In genomic region chr5:45406129-45406528, GRCm38 (mm10) we compare ENCODE assay signal across 26 mouse cellular contexts. TPM values are rescaled to one million over a fixed set of nuclear protein-coding genes. Genes with fewer than 3 reads are reported as not detected.
DNase-seq lines count a peak whose midpoint lies in the region; ATAC-seq lines count a peak whose summit lies in the region.
"Had no signal": no experiment of that assay in that cellular context is flagged by ENCODE, and none has a peak within 500 bp of the region (broad histone marks: within the 10 kb centered on the region; RNA-seq: fewer than 3 reads in every experiment).

No protein-coding gene starts in this region.

- H3K9me3 ChIP-seq in liver, embryonic 16.5 days (replicated peaks; ENCODE audit: control insufficient read depth, low read length) = no peaks in the 10 kb centered on the region
- H3K9me3 ChIP-seq in forebrain, embryonic 14.5 days (replicated peaks; ENCODE audit: control insufficient read depth, low read length) = no peaks in the 10 kb centered on the region
- H3K9me3 ChIP-seq in midbrain, embryonic 13.5 days = no peaks in the 10 kb centered on the region
- H3K9me3 ChIP-seq: embryonic facial prominence, embryonic 13.5 days; embryonic facial prominence, embryonic 15.5 days; forebrain, embryonic 10.5 days; forebrain, embryonic 12.5 days; forebrain, embryonic 15.5 days had no signal

- DNase-seq in liver = no peak
- peak; percentile 76 for DNase-seq in 416B (ENCODE audit: low read depth)
- peak; percentile 97 for DNase-seq in MEL-GATA-1-ER (ENCODE audit: extremely low read depth, low read depth)
- no peak for DNase-seq in forebrain, embryonic 14.5 days (ENCODE audit: low spot score)
- DNase-seq in adrenal gland, adult 8-10 months = no peak
- DNase-seq: adrenal gland, adult 2 months; adrenal gland, postnatal 14 days; adrenal gland, postnatal 36 days; cerebellum, adult 11-12 months; cerebellum, adult 2 months; cerebellum, adult 9-10 months; cerebellum, postnatal 10 days; cerebellum, postnatal 25 days; embryo, embryonic 11 days; forebrain, postnatal 0 days had no signal

- ATAC-seq in liver, embryonic 16.5 days (ENCODE audit: low read depth) = peak; percentile 45; the same call in 1 of the 2 replicates
- peak; percentile 94 for ATAC-seq in megakaryocyte progenitor cell, adult 5-6 weeks (replicated peaks; ENCODE audit: poor library complexity)
- no peak for ATAC-seq in forebrain, embryonic 14.5 days
- no peak for ATAC-seq in midbrain, embryonic 13.5 days
- ATAC-seq: forebrain, embryonic 15.5 days; forebrain, postnatal 0 days had no signal

- H3K4me2 ChIP-seq in liver, embryonic 16.5 days (ENCODE audit: low read depth, low read length) = no peak overlapping the region
- H3K4me2 ChIP-seq in forebrain, embryonic 14.5 days (ENCODE audit: low read length) = no peak overlapping the region
- no peak overlapping the region for H3K4me2 ChIP-seq in midbrain, embryonic 13.5 days (replicated peaks)
- H3K4me2 ChIP-seq: embryonic facial prominence, embryonic 13.5 days; embryonic facial prominence, embryonic 15.5 days; forebrain, embryonic 12.5 days; forebrain, embryonic 15.5 days had no signal

- H3K27ac ChIP-seq in liver, embryonic 16.5 days (ENCODE audit: low read length) = no peak overlapping the region
- H3K27ac ChIP-seq in forebrain, embryonic 14.5 days (ENCODE audit: low read depth, low read length) = no peak overlapping the region
- no peak overlapping the region for H3K27ac ChIP-seq in midbrain, embryonic 13.5 days
- H3K27ac ChIP-seq: embryonic facial prominence, embryonic 13.5 days; embryonic facial prominence, embryonic 15.5 days; forebrain, embryonic 10.5 days; forebrain, embryonic 12.5 days; forebrain, embryonic 15.5 days had no signal

- no peak overlapping the region for H3K9ac ChIP-seq in liver, embryonic 16.5 days (ENCODE audit: low read depth, low read length)
- no peak overlapping the region for H3K9ac ChIP-seq in forebrain, embryonic 14.5 days (ENCODE audit: low read length)
- no peak overlapping the region for H3K9ac ChIP-seq in midbrain, embryonic 13.5 days (replicated peaks)
- H3K9ac ChIP-seq: embryonic facial prominence, embryonic 13.5 days; embryonic facial prominence, embryonic 15.5 days; forebrain, embryonic 12.5 days; forebrain, embryonic 15.5 days; forebrain, postnatal 0 days had no signal

- no peaks in the 10 kb centered on the region for H3K27me3 ChIP-seq in liver, embryonic 16.5 days (ENCODE audit: control insufficient read depth, insufficient read depth, low read depth, low read length)
- H3K27me3 ChIP-seq in forebrain, embryonic 14.5 days (replicated peaks; ENCODE audit: control insufficient read depth, insufficient read depth, low read length) = no peaks in the 10 kb centered on the region
- H3K27me3 ChIP-seq in midbrain, embryonic 13.5 days = no peaks in the 10 kb centered on the region
- H3K27me3 ChIP-seq: embryonic facial prominence, embryonic 13.5 days; embryonic facial prominence, embryonic 15.5 days; forebrain, embryonic 12.5 days; forebrain, embryonic 15.5 days had no signal

- no peaks in the 10 kb centered on the region for H3K4me1 ChIP-seq in liver, embryonic 16.5 days (ENCODE audit: control insufficient read depth, low read depth, low read length)
- H3K4me1 ChIP-seq in forebrain, embryonic 14.5 days (ENCODE audit: control insufficient read depth, insufficient read depth, low read length) = no peaks in the 10 kb centered on the region
- H3K4me1 ChIP-seq in midbrain, embryonic 13.5 days (replicated peaks) = no peaks in the 10 kb centered on the region
- H3K4me1 ChIP-seq: embryonic facial prominence, embryonic 13.5 days; embryonic facial prominence, embryonic 15.5 days; forebrain, embryonic 12.5 days; forebrain, embryonic 15.5 days had no signal

- no peak overlapping the region for H3K4me3 ChIP-seq in liver, embryonic 16.5 days (ENCODE audit: low read depth, low read length)
- no peak overlapping the region for H3K4me3 ChIP-seq in forebrain, embryonic 14.5 days (ENCODE audit: low read depth, low read length)
- no peak overlapping the region for H3K4me3 ChIP-seq in midbrain, embryonic 13.5 days (replicated peaks)
- H3K4me3 ChIP-seq: embryonic facial prominence, embryonic 13.5 days; embryonic facial prominence, embryonic 15.5 days; erythroblast, embryonic 14.5 days; forebrain, embryonic 10.5 days; forebrain, embryonic 12.5 days; forebrain, embryonic 15.5 days had no signal

- 37% methylated on average over 2 of the region's 2 CpGs for WGBS in liver, embryonic 16.5 days (ENCODE audit: insufficient replicate concordance)
- 75% methylated on average over 2 of the region's 2 CpGs for WGBS in forebrain, embryonic 14.5 days
- WGBS in midbrain, embryonic 13.5 days = 80% methylated on average over 2 of the region's 2 CpGs

- H3K36me3 ChIP-seq in liver, embryonic 16.5 days (ENCODE audit: control insufficient read depth, insufficient read depth) = no peaks in the 10 kb centered on the region
- no peaks in the 10 kb centered on the region for H3K36me3 ChIP-seq in forebrain, embryonic 14.5 days (ENCODE audit: control insufficient read depth, insufficient read depth, low read length)
- no peaks in the 10 kb centered on the region for H3K36me3 ChIP-seq in midbrain, embryonic 13.5 days
- H3K36me3 ChIP-seq: embryonic facial prominence, embryonic 13.5 days; embryonic facial prominence, embryonic 15.5 days; forebrain, embryonic 10.5 days; forebrain, embryonic 12.5 days; forebrain, embryonic 15.5 days had no signal

RNA-seq across cellular contexts. Expression of gene Qdpr, which starts 43.9 kb away (rescaled TPM):
- polyA plus RNA-seq in liver, embryonic 16.5 days (2015; fragmentation: Nextera tagmentation; extraction: Ambion mirVana) = 103 and 113 TPM in 2 replicates
- 121 and 133 TPM in 2 replicates for total RNA-seq in megakaryocyte progenitor cell, adult 5-6 weeks (2015)
- total RNA-seq in megakaryocyte progenitor cell, adult 5-6 weeks (2017) = 39.5 and 52.2 TPM in 2 replicates
- polyA plus RNA-seq in forebrain, embryonic 14.5 days (2014; fragmentation: Nextera tagmentation; extraction: Ambion mirVana) = 90.2 and 91.3 TPM in 2 replicates
- total RNA-seq in adrenal gland, adult 8-10 months (2022) = 100 to 1,000 TPM; 112 to 136 (median 124) TPM
- polyA plus RNA-seq in midbrain, embryonic 13.5 days (2015; fragmentation: Nextera tagmentation; extraction: Ambion mirVana) = 116 and 119 TPM in 2 replicates

RNA-seq across cellular contexts. Expression of gene Clrn2, which starts 47.4 kb away (rescaled TPM):
- polyA plus RNA-seq in liver, embryonic 16.5 days (2015; fragmentation: Nextera tagmentation; extraction: Ambion mirVana) = not detected in 2 replicates
- total RNA-seq in megakaryocyte progenitor cell, adult 5-6 weeks (2015) = not detected in 2 replicates
- not detected in 2 replicates for total RNA-seq in megakaryocyte progenitor cell, adult 5-6 weeks (2017)
- not detected in 2 replicates for polyA plus RNA-seq in forebrain, embryonic 14.5 days (2014; fragmentation: Nextera tagmentation; extraction: Ambion mirVana)
- total RNA-seq in adrenal gland, adult 8-10 months (2022) = not detected
- polyA plus RNA-seq in midbrain, embryonic 13.5 days (2015; fragmentation: Nextera tagmentation; extraction: Ambion mirVana) = 0.64 TPM in 1 of 2 replicates, not detected in the other
- total RNA-seq: adrenal gland, adult 2 months; adrenal gland, postnatal 14 days; adrenal gland, postnatal 36 days; ES-E14; forebrain, postnatal 0 days had no signal
- polyA plus RNA-seq: adrenal gland, adult 2 months; C2C12; cerebellum, adult 2 months; embryonic facial prominence, embryonic 13.5 days; erythroblast, embryonic 14.5 days; forebrain, embryonic 12.5 days; forebrain, postnatal 0 days had no signal

Comparison
In these comparisons a context has a peak if more than half of its experiments do, and no peak if none do; other contexts are left out.
1. ATAC-seq: peak in liver, embryonic 16.5 days (single experiment) and megakaryocyte progenitor cell, adult 5-6 weeks (single experiment); none in forebrain, embryonic 14.5 days (single experiment) and midbrain, embryonic 13.5 days (single experiment).
2. DNase-seq: peak in 416B (single experiment) and MEL-GATA-1-ER (single experiment); none in liver (single experiment), forebrain, embryonic 14.5 days (single experiment) and adrenal gland, adult 8-10 months (single experiment).